23 mouse cellular contexts compared by ENCODE assay signal in the genomic region with DNA sequence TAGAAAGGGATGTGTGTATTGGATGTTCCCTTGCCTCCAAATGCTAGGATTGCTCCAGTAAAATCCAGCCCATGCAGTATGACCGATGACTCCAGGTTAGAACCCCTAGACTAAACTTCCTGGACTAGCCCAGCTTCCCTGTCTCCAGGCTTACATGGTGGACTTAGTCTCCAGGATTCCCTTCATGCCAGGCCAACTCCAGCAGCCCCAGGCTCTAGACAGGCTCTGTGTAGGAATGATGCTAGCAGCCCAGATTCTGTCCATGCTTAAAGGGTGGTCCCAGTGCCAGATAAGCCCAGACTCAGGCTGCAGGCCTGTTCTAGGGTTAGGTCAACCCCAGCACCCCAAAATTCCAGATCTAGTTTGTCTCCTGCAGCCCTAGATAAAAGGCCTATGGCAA.
"Had no signal": no experiment of that assay in that cellular context is flagged by ENCODE, and none has a peak within 500 bp of the region (broad histone marks: within the 10 kb centered on the region; RNA-seq: fewer than 3 reads in every experiment).

No protein-coding gene starts in this region.

- DNase-seq: gastrocnemius, postnatal 14 days; gastrocnemius, postnatal 36 days; heart, adult 18-20 months; heart, postnatal 10 days; heart, postnatal 36 days; kidney, adult 11 months; kidney, adult 9 months; kidney, postnatal 36 days; layer of hippocampus, adult 9-11 months; layer of hippocampus, postnatal 36 days; left cerebral cortex, postnatal 4 days; liver; liver, embryonic 13.5 days had no signal

- H3K4me1 ChIP-seq: hindbrain, embryonic 13.5 days; hindbrain, embryonic 15.5 days; liver, embryonic 13.5 days; liver, embryonic 15.5 days had no signal

- H3K9me3 ChIP-seq: heart, embryonic 12.5 days; hindbrain, embryonic 13.5 days; hindbrain, embryonic 15.5 days; kidney, embryonic 15.5 days; limb, embryonic 12.5 days; liver, embryonic 13.5 days; liver, embryonic 15.5 days had no signal

- H3K4me2 ChIP-seq: heart, embryonic 12.5 days; hindbrain, embryonic 13.5 days; hindbrain, embryonic 15.5 days; kidney, embryonic 15.5 days; limb, embryonic 12.5 days; liver, embryonic 11.5 days; liver, embryonic 13.5 days; liver, embryonic 15.5 days had no signal

- H3K36me3 ChIP-seq: heart, embryonic 12.5 days; hindbrain, embryonic 13.5 days; hindbrain, embryonic 15.5 days; kidney, embryonic 15.5 days; limb, embryonic 12.5 days; liver, embryonic 13.5 days; liver, embryonic 15.5 days had no signal

- H3K9ac ChIP-seq: heart, embryonic 12.5 days; hindbrain, embryonic 13.5 days; hindbrain, embryonic 15.5 days; kidney, embryonic 15.5 days; limb, embryonic 12.5 days; liver, embryonic 13.5 days; liver, embryonic 15.5 days had no signal

- H3K4me3 ChIP-seq: heart, embryonic 12.5 days; hindbrain, embryonic 13.5 days; hindbrain, embryonic 15.5 days; kidney, embryonic 15.5 days; limb, embryonic 12.5 days; liver, embryonic 13.5 days; liver, embryonic 15.5 days had no signal

- H3K27ac ChIP-seq: hindbrain, embryonic 13.5 days; hindbrain, embryonic 15.5 days; hindbrain, postnatal 0 days; kidney, embryonic 15.5 days; kidney, postnatal 0 days; limb, embryonic 12.5 days; liver, embryonic 13.5 days; liver, embryonic 15.5 days had no signal

- ATAC-seq: hindbrain, postnatal 0 days; intestine, embryonic 16.5 days had no signal

- H3K27me3 ChIP-seq: heart, embryonic 12.5 days; hindbrain, embryonic 13.5 days; hindbrain, embryonic 15.5 days; kidney, embryonic 15.5 days; liver, embryonic 13.5 days; liver, embryonic 15.5 days had no signal
